Mouse (Mus musculus) mesoderm, embryonic 11.5 days (tissue): ENCODE measurements around the gene Ripor2.

ENCODE experiments used
- DNase-seq: peaks from one replicate; pipeline ENCODE4 v3.0.0-alpha.2; 2012; ENCODE audit warnings: low read depth, low spot score

Gene Ripor2

DNA sequence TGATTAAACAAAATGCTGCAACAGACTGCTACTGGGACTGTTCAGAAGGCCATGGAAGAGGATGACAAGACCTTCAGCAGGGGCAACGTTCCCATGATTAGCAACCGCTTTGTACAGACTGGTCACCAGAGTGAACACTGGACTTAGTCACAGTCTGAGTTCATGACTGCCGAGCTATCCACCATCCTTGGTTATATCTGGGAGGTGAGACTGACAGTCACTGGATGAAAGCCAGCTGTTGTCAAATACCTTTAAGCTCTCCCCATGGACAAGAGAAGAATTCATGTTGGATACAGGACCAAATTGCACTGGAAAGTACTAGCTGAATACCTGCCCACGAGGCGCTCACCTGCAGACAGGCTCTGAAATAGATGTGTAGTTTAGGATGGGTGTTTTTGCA, 2.4 kb downstream of the Ripor2 start:
- no peak for DNase-seq

GRCm38 (mm10) chr13:24584841-24585240, 2.9 kb downstream of the Ripor2 start:
- no peak for DNase-seq

DNA sequence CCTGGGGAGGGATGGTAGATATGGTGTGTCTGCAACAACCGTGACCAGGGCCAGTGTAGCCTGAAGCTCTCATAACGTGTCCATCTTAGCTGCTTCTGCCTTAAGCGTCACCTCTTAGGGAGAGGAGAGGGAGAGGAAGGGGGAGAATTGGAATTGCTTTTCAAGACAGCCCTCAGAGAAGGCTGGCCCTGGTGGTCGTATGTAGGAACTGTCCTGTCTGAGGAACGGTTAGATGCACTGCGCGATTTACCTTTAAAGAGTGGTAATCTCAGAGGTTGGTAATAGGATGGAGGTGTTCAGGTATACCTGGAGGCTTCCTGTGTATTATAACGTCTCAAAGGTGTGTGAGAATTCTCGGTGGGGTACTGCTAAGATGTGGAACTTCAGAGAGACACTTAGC, 3.4 kb downstream of the Ripor2 start:
- DNase-seq: no peak

- no peak for DNase-seq
These were observed 5.4 kb downstream of the Ripor2 start for GRCm38 (mm10) chr13:24587192-24587895.

- DNase-seq: no peak
These were observed 6.6 kb downstream of the Ripor2 start for GRCm38 (mm10) chr13:24588603-24589002.

GRCm38 (mm10) chr13:24591737-24592136, 9.7 kb downstream of the Ripor2 start:
- DNase-seq: no peak

DNA sequence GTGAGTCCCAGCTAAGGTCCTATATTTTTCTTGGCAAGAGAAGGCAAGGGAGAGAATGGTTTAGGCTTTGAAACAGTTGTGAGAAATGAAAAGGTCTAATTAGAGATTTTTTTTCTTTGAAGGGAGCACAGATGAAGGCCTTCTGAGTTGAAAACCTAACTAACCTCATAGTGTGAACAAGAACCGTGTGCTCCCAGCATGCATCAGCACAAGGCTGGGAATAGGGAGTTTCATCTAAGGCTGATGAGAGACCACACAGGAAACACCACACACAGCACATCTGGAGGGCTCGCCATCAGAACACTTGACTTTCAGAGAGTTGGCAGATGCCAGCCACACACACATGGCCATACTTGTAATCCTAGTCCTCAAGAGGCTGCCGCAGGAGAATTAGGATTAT, 12.3 kb downstream of the Ripor2 start:
- no peak for DNase-seq

- DNase-seq: no peak
These were observed 17.6 kb downstream of the Ripor2 start for GRCm38 (mm10) chr13:24599631-24600041.

DNA sequence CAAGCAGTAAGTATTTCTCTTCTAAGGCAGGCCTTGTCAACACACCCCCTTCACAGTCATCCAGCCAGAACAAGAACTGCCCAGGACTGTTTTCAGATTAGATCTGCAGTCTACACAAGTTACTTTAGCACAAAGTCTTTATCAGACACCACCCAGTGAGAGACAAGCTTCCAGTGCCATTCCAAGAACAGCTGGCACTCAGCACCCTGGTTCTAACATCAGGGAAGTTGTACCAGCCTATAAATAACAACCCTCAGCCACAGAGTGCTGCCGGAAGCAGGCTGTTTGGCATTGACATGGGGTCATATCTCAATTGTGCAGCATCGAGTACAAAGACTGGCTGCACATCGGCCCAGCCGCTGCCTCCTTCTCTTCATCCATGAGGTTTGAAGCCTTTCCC, 21.0 kb downstream of the Ripor2 start:
- no peak for DNase-seq

GRCm38 (mm10) chr13:24603591-24604009, 21.6 kb downstream of the Ripor2 start:
- no peak for DNase-seq

DNA sequence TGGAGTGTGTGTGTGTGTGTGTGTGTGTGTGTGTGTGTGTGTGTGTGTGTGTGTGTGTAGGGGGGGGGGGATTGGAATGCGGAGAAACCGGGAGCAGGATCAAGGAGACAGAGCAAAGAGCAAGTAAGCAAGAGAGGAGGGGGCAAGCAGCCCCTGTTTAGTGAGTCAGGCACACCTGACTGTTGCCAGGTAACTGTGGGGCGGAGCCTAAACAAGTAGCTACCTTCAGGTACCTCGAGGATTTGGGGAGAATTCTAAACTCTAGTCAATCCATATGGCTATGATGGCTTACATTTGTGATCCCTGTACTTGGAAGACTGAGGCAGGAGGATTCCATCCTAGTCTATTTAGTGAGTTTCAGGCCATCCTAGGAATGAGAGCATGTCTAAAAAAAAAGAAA, 22.1 kb downstream of the Ripor2 start:
- DNase-seq: no peak

DNA sequence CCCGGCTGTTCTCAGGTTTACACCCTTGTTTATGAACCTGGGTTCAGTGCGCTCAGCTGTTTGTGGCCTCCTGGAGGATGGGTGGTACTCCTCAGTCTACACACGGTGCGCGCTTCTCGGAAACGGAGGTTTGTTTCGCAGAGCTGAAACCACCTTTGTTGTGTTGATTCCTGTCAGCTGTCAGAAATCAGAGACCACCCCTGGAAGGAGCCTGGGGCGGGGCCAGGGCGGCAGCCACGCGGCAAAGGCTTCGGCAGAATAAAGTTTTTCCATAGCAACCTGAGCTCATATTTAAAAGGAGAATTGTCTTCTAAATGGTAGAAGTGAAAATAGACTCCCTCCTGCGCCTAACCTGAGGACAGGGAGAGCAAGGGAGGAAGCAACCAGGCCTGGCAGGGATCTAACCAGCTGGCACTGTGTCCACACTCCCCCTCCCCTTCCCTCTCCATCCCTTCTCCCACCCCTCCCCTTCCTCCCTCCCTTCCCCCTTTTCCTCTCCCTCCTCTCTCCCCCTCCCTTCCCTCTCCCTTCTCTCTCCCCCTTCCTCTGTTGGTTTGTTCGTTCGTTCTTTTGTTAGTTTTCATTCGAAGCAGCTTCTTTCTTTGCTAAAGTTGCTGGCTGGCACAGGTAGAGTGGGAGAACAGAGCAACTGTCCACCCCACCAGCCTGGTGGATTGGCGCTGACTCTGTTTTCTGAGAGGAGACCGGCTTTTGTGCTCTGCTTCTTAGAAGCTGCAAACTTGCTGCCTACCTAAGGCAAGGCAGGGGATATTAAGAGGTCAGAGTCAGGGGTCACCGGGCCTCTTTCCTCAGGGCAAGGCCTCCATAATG, 23.0 kb downstream of the Ripor2 start:
- DNase-seq: peak; percentile 43

- DNase-seq: no peak
These were observed 23.8 kb downstream of the Ripor2 start for GRCm38 (mm10) chr13:24605755-24606154.

DNA sequence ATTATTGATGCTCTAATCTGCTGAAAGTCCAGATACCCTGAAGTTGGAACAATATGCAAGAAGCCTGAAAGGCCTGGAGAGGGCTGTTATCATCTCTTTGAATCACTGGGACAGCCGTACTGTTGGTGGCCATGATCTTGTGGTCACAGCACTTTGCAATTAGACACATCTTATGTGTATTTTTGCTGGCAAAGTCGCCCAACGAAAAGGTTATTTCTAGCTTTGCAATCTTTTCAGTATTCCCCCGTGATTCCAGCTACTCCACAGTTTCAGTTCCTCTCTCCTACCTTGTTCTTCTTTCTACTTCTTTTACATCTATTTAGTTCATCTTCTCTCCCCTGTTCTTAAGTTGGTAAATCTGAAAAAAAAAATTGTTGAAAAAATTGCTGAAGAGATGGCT, 26.0 kb downstream of the Ripor2 start:
- no peak for DNase-seq

GRCm38 (mm10) chr13:24608709-24609108, 26.7 kb downstream of the Ripor2 start:
- DNase-seq: no peak

GRCm38 (mm10) chr13:24610883-24611282, 28.9 kb downstream of the Ripor2 start:
- DNase-seq: no peak

DNA sequence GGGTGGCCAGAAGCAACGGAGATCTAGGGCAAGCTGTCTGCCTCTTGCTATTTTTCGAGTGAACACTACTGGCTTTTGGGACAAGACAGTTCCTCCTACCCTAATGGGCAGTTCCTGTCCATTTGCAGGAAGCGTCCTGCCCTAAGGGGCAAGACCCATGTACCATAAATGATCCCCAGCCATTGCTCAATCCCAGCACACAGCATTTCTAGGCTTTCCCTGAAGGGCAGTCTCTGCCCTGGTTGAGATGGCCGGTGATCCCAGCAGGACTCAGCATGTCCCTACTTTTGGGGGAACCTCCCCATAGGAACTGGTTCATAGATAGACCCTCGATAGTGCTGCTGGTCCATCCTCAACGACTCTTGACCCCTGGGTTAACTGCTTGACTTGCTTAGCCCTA, 31.0 kb downstream of the Ripor2 start:
- no peak for DNase-seq

DNA sequence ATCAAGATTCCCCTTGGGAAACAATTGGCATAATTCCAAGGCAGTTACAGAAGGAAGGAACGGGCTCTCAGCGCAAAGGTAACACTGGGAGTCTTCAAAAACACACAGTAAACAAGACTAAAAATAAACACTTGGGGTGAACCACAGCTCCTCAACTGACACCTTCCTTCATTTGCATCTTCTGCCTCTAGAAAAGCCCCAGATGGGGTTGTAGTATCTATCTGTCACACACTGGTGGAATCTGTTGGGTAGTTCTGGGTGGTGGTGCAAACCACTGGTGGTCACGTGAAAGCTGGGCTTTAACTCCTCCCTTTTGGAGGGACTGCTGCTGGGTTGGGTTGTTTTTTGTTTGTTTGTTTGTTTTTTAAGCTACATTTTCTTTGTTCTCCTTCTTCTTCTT, 31.4 kb downstream of the Ripor2 start:
- no peak for DNase-seq

GRCm38 (mm10) chr13:24613927-24614780, 32.2 kb downstream of the Ripor2 start:
- DNase-seq: no peak

GRCm38 (mm10) chr13:24615921-24616565, 34.1 kb downstream of the Ripor2 start:
- DNase-seq: no peak

- no peak for DNase-seq
These were observed 34.7 kb downstream of the Ripor2 start for GRCm38 (mm10) chr13:24616645-24617044.
